Mouse (Mus musculus) limb, embryonic 14.5 days (tissue): ENCODE measurements around the gene Slc40a1. TPM values are rescaled to one million over a fixed set of nuclear protein-coding genes. Genes with fewer than 3 reads are reported as not detected.

ENCODE experiments used
- ATAC-seq: fragments of 200-750 bp; cut with Nextera tagmentation; 2 replicates; pipeline ENCODE4 v1.8.0; 2017; ENCODE audit warnings: low read depth, moderate number of reproducible peaks, moderate TSS enrichment; ENCODE audit not compliant: low FRiP score
- DNase-seq: peaks from one replicate; pipeline ENCODE4 v3.0.0-alpha.2; 2015; ENCODE audit warnings: low spot score
- H3K27ac ChIP-seq: fragments of 300-500 bp; sonication (generic); replicated peaks from 2 replicates; pipeline ENCODE4 v1.5.1; 2014; ENCODE audit warnings: low read depth, mild to moderate bottlenecking, low read length, moderate library complexity, mixed read lengths
- H3K27me3 ChIP-seq: fragments of 300-500 bp; sonication (generic); 2 replicates; pipeline ENCODE4 v1.6.1; 2014; ENCODE audit warnings: low read length, mixed read lengths; ENCODE audit not compliant: control insufficient read depth, insufficient read depth
- H3K36me3 ChIP-seq: fragments of 300-500 bp; sonication (generic); 2 replicates; pipeline ENCODE4 v1.6.1; 2014; ENCODE audit warnings: mild to moderate bottlenecking, low read length, moderate library complexity, mixed read lengths; ENCODE audit not compliant: control insufficient read depth, insufficient read depth
- H3K4me1 ChIP-seq: fragments of 300-500 bp; sonication (generic); 2 replicates; pipeline ENCODE4 v1.6.1; 2014; ENCODE audit warnings: antibody characterized with exemption, low read length, mixed read lengths; ENCODE audit not compliant: control insufficient read depth, insufficient read depth
- H3K4me2 ChIP-seq: fragments of 300-500 bp; sonication (generic); replicated peaks from 2 replicates; pipeline ENCODE4 v1.6.1; 2014; ENCODE audit warnings: low read depth, mild to moderate bottlenecking, low read length, moderate library complexity; ENCODE audit not compliant: severe bottlenecking
- H3K4me3 ChIP-seq: fragments of 300-500 bp; sonication (generic); replicated peaks from 2 replicates; pipeline ENCODE4 v1.5.1; 2014; ENCODE audit warnings: low read length
- H3K9ac ChIP-seq: fragments of 300-500 bp; sonication (generic); 2 replicates; pipeline ENCODE4 v1.6.1; 2014; ENCODE audit warnings: mild to moderate bottlenecking, low read depth, low read length, moderate library complexity; ENCODE audit not compliant: severe bottlenecking
- H3K9me3 ChIP-seq: fragments of 300-500 bp; sonication (generic); 2 replicates; pipeline ENCODE4 v1.6.1; 2016; ENCODE audit warnings: low read length; ENCODE audit not compliant: control insufficient read depth
- POLR2A ChIP-seq: fragments of 200-500 bp; IDR thresholded peaks from 2 replicates; pipeline ENCODE4 v1.8.0; 2012; ENCODE audit warnings: inconsistent platforms, mild to moderate bottlenecking, moderate library complexity, borderline replicate concordance; ENCODE audit not compliant: insufficient read depth, insufficient read length; ENCODE audit errors: extremely low read depth
- whole genome bisulfite sequencing: fragments of 180-500 bp; shearing (Covaris S2); extraction: QIAGEN DNeasy Blood & Tissue Kit; methylation state at CpG from one replicate; pipeline ENCODE4 v1.1.7; 2014; 5-methylcytosine and 5-hydroxymethylcytosine counted together
- polyA plus RNA-seq, 2 experiments: library from polyadenylated mRNA; depleted of rRNA in 1 of 2; stranded (reverse) in 1 of 2; unstranded in 1 of 2; fragments of >200 nt; fragmentation: Nextera tagmentation in 1 of 2; extraction: Ambion mirVana in 1 of 2; gene quantifications; 2 replicates each; pipeline versions ENCODE4 v1.2.1 to v1.2.3; 2012 to 2014

Slc40a1 gene
- polyA plus RNA-seq, 2 experiments = 15.9 to 46.1 TPM

- 24% methylated on average over 4 of the region's 4 CpGs for WGBS
- H3K36me3 ChIP-seq = no peaks in the 10 kb centered on the region
- no peak overlapping the region for H3K9ac ChIP-seq
- H3K4me1 ChIP-seq = peaks cover 21% of the 10 kb centered on the region
- no peak for TF ChIP-seq POLR2A
- ATAC-seq (no peak; the same call in 1 of the 2 replicates), DNase-seq (peak; percentile 60)
- H3K27me3 ChIP-seq = no peaks in the 10 kb centered on the region
- no peaks in the 10 kb centered on the region for H3K9me3 ChIP-seq
- peak overlapping the region; percentile 68 for H3K27ac ChIP-seq
- no peak overlapping the region for H3K4me3 ChIP-seq
- H3K4me2 ChIP-seq = no peak overlapping the region
These were observed 61.7 kb downstream of the Slc40a1 start for GRCm38 (mm10) chr1:45864564-45865014.

GRCm38 (mm10) chr1:45863641-45864040, 62.7 kb downstream of the Slc40a1 start:
- Histone ChIP-seq H3K4me3 (no peak overlapping the region), H3K9me3 (no peaks in the 10 kb centered on the region), H3K27me3 (no peaks in the 10 kb centered on the region), H3K36me3 (no peaks in the 10 kb centered on the region), H3K27ac (no peak overlapping the region), H3K9ac (no peak overlapping the region), H3K4me1 (peaks cover 21% of the 10 kb centered on the region), H3K4me2 (no peak overlapping the region)
- ATAC-seq (no peak), DNase-seq (no peak)
- no peak for TF ChIP-seq POLR2A
- 94% methylated on average over 3 of the region's 3 CpGs for WGBS

- H3K27ac ChIP-seq = no peak overlapping the region
- H3K4me2 ChIP-seq = no peak overlapping the region
- H3K4me3 ChIP-seq = no peak overlapping the region
- no peaks in the 10 kb centered on the region for H3K9me3 ChIP-seq
- peaks cover 21% of the 10 kb centered on the region for H3K4me1 ChIP-seq
- H3K36me3 ChIP-seq = no peaks in the 10 kb centered on the region
- H3K9ac ChIP-seq = no peak overlapping the region
- ATAC-seq (no peak), DNase-seq (no peak)
- no peak for TF ChIP-seq POLR2A
- no peaks in the 10 kb centered on the region for H3K27me3 ChIP-seq
These were observed 65.2 kb downstream of the Slc40a1 start for GRCm38 (mm10) chr1:45861162-45861561.

- no peak for TF ChIP-seq POLR2A
- no peaks in the 10 kb centered on the region for H3K27me3 ChIP-seq
These were observed 66.0 kb downstream of the Slc40a1 start for GRCm38 (mm10) chr1:45860349-45860748.

More at GRCm38 (mm10) chr1:45860349-45860748, 66.0 kb downstream of the Slc40a1 start:
- no peak overlapping the region for H3K9ac ChIP-seq
- ATAC-seq (no peak), DNase-seq (peak; percentile 47)
- no peaks in the 10 kb centered on the region for H3K9me3 ChIP-seq
- no peak overlapping the region for H3K4me2 ChIP-seq
- no peak overlapping the region for H3K27ac ChIP-seq
- peaks cover 14% of the 10 kb centered on the region for H3K4me1 ChIP-seq
- no peaks in the 10 kb centered on the region for H3K36me3 ChIP-seq
- no peak overlapping the region for H3K4me3 ChIP-seq
- 44% methylated on average over 5 of the region's 5 CpGs for WGBS

Other genes with a start within 250 kb of the Slc40a1 start
- 60.6 and 69.1 TPM in 2 replicates for gene Wdr75, start 131.4 kb downstream of the Slc40a1 start, polyA plus RNA-seq (2012; rRNA removed)
- 64.1 and 67.6 TPM in 2 replicates for gene Wdr75, start 131.4 kb downstream of the Slc40a1 start, polyA plus RNA-seq (2014; fragmentation: Nextera tagmentation; extraction: Ambion mirVana)
- not detected in 2 replicates for gene Gm5269, start 36.2 kb downstream of the Slc40a1 start, polyA plus RNA-seq (2012; rRNA removed)
- not detected in 2 replicates for gene Gm5269, start 36.2 kb downstream of the Slc40a1 start, polyA plus RNA-seq (2014; fragmentation: Nextera tagmentation; extraction: Ambion mirVana)
- gene Dnah7b, start 139.8 kb upstream of the Slc40a1 start, polyA plus RNA-seq (2012; rRNA removed) = 4.5 and 4.9 TPM in 2 replicates
- gene Dnah7b, start 139.8 kb upstream of the Slc40a1 start, polyA plus RNA-seq (2014; fragmentation: Nextera tagmentation; extraction: Ambion mirVana) = 2.3 and 2.7 TPM in 2 replicates